Mouse (Mus musculus): ENCODE data around the gene Smlr1. TPM values are rescaled to one million over a fixed set of nuclear protein-coding genes. Genes with fewer than 3 reads are reported as not detected.

The Smlr1 gene
- not detected for total RNA-seq (2023)

GRCm38 (mm10) chr10:25535891-25536331 lies at the start of gene Smlr1:
TSS of gene Smlr1 (minus strand) at chr10:25536267.

Other genes starting within 250 kb of the Smlr1 start
- 1 to 10 TPM; 6.3 to 8.6 TPM for gene Akap7, start 228.4 kb downstream of the Smlr1 start, total RNA-seq (2023)
- gene Epb41l2, start 176.5 kb downstream of the Smlr1 start, total RNA-seq (2023), result 10 to 100 TPM; 80.1 to 80.7 TPM